Mouse (Mus musculus) hindbrain, postnatal 0 days (tissue): Measurements from ENCODE around the gene Gm10663. TPM values are rescaled to one million over a fixed set of nuclear protein-coding genes. Genes with fewer than 3 reads are reported as not detected.
A peak's percentile ranks its signal among the peaks of the same experiment; 100 is the strongest.

Source experiments
- ATAC-seq: fragments of 200-750 bp; cut with Nextera tagmentation; 2 replicates; pipeline ENCODE4 v1.8.0; 2017; ENCODE audit warnings: mild to moderate bottlenecking, moderate TSS enrichment, moderate library complexity
- DNase-seq: peaks from one replicate; pipeline ENCODE4 v3.0.0-alpha.2; 2015; ENCODE audit warnings: low spot score
- H3K27ac ChIP-seq: fragments of 300-500 bp; sonication (generic); 2 replicates; pipeline ENCODE4 v1.5.1; 2014; ENCODE audit warnings: mild to moderate bottlenecking
- H3K27me3 ChIP-seq: fragments of 300-500 bp; sonication (generic); 2 replicates; pipeline ENCODE4 v1.6.1; 2014; ENCODE audit warnings: low read length, mixed read lengths; ENCODE audit not compliant: insufficient read depth
- H3K36me3 ChIP-seq: fragments of 300-500 bp; sonication (generic); 2 replicates; pipeline ENCODE4 v1.6.1; 2014; ENCODE audit warnings: low read length, mixed read lengths; ENCODE audit not compliant: insufficient read depth
- H3K4me1 ChIP-seq: fragments of 300-500 bp; sonication (generic); 2 replicates; pipeline ENCODE4 v1.6.1; 2014; ENCODE audit warnings: antibody characterized with exemption, low read length, mixed read lengths; ENCODE audit not compliant: insufficient read depth
- H3K4me2 ChIP-seq: fragments of 300-500 bp; sonication (generic); 2 replicates; pipeline ENCODE4 v1.6.1; 2014; ENCODE audit warnings: low read depth, mild to moderate bottlenecking, low read length, moderate library complexity, mixed read lengths
- H3K4me3 ChIP-seq: fragments of 300-500 bp; sonication (generic); 2 replicates; pipeline ENCODE4 v1.5.1; 2014; ENCODE audit warnings: low read length
- H3K9ac ChIP-seq: fragments of 300-500 bp; sonication (generic); replicated peaks from 2 replicates; pipeline ENCODE4 v1.6.1; 2014; ENCODE audit warnings: mild to moderate bottlenecking, low read length, moderate library complexity, mixed read lengths
- H3K9me3 ChIP-seq: fragments of 300-500 bp; sonication (generic); 2 replicates; pipeline ENCODE4 v1.6.1; 2016; ENCODE audit warnings: low read length, mixed read lengths
- CTCF ChIP-seq: IDR thresholded peaks from 2 replicates; pipeline ENCODE4 v1.5.1; 2016; ENCODE audit warnings: antibody characterized with exemption, control low read depth, low read depth
- WGBS: fragments of 180-500 bp; shearing (Covaris S2); extraction: QIAGEN DNeasy Blood & Tissue Kit; methylation state at CpG from one replicate; pipeline ENCODE4 v1.1.7; 2014; 5-methylcytosine and 5-hydroxymethylcytosine counted together
- polyA plus RNA-seq: library from polyadenylated mRNA; unstranded; fragments of >200 nt; fragmentation: Nextera tagmentation; extraction: Ambion mirVana; gene quantifications from 2 replicates; pipeline ENCODE4 v1.2.1, GENCODE M21; 2015
- total RNA-seq: library from RNA; depleted of rRNA; stranded (reverse); fragments of >200 nt; gene quantifications from 2 replicates; pipeline ENCODE4 v1.2.3, GENCODE M21; 2014

The Gm10663 gene
- total and polyA plus RNA-seq, 2 experiments from 2014 or later = not detected

GRCm38 (mm10) chr8:65070996-65071395, 3.8 kb upstream of the Gm10663 start:
- Histone ChIP-seq H3K9ac (no peak overlapping the region), H3K36me3 (no peaks in the 10 kb centered on the region), H3K4me3 (no peak overlapping the region), H3K4me1 (no peaks in the 10 kb centered on the region), H3K27me3 (no peaks in the 10 kb centered on the region), H3K9me3 (no peaks in the 10 kb centered on the region), H3K27ac (no peak overlapping the region), H3K4me2 (no peak overlapping the region)
- no peak for TF ChIP-seq CTCF
- DNase-seq (no peak), ATAC-seq (no peak)
- 78% methylated on average over 4 of the region's 4 CpGs for WGBS

GRCm38 (mm10) chr8:65080731-65081130, 5.9 kb downstream of the Gm10663 start:
- TF ChIP-seq CTCF = no peak
- Histone ChIP-seq H3K4me3 (no peak overlapping the region), H3K4me2 (no peak overlapping the region), H3K27me3 (no peaks in the 10 kb centered on the region), H3K9ac (no peak overlapping the region), H3K36me3 (no peaks in the 10 kb centered on the region), H3K4me1 (no peaks in the 10 kb centered on the region), H3K27ac (no peak overlapping the region), H3K9me3 (no peaks in the 10 kb centered on the region)
- 77% methylated on average over 9 of the region's 9 CpGs for WGBS
- no peak for ATAC-seq
- DNase-seq = no peak

GRCm38 (mm10) chr8:65085680-65086079, 10.8 kb downstream of the Gm10663 start:
- Histone ChIP-seq H3K36me3 (no peaks in the 10 kb centered on the region), H3K4me3 (no peak overlapping the region), H3K9ac (no peak overlapping the region), H3K9me3 (no peaks in the 10 kb centered on the region), H3K27ac (no peak overlapping the region), H3K4me2 (no peak overlapping the region), H3K27me3 (no peaks in the 10 kb centered on the region), H3K4me1 (no peaks in the 10 kb centered on the region)
- WGBS = 74% methylated on average over 2 of the region's 2 CpGs
- ATAC-seq (no peak), DNase-seq (no peak)
- TF ChIP-seq CTCF = peak; percentile 22

- Histone ChIP-seq H3K27ac (no peak overlapping the region), H3K9ac (no peak overlapping the region), H3K4me3 (no peak overlapping the region), H3K4me1 (no peaks in the 10 kb centered on the region), H3K27me3 (no peaks in the 10 kb centered on the region), H3K36me3 (no peaks in the 10 kb centered on the region), H3K9me3 (no peaks in the 10 kb centered on the region), H3K4me2 (no peak overlapping the region)
- ATAC-seq (no peak), DNase-seq (no peak)
- 58% methylated on average over 8 of the region's 8 CpGs for WGBS
- TF ChIP-seq CTCF = no peak
Observed at GRCm38 (mm10) chr8:65087711-65088110, 12.9 kb downstream of the Gm10663 start.

GRCm38 (mm10) chr8:65088120-65088519, 13.3 kb downstream of the Gm10663 start:
- no peak for DNase-seq
- Histone ChIP-seq H3K9ac (no peak overlapping the region), H3K36me3 (no peaks in the 10 kb centered on the region), H3K27me3 (no peaks in the 10 kb centered on the region), H3K4me1 (no peaks in the 10 kb centered on the region), H3K4me3 (no peak overlapping the region), H3K4me2 (no peak overlapping the region), H3K9me3 (no peaks in the 10 kb centered on the region), H3K27ac (no peak overlapping the region)
- no peak for ATAC-seq
- no peak for TF ChIP-seq CTCF
- WGBS = 93% methylated on average over 12 of the region's 12 CpGs

- Histone ChIP-seq H3K4me3 (no peak overlapping the region), H3K36me3 (no peaks in the 10 kb centered on the region), H3K4me1 (no peaks in the 10 kb centered on the region), H3K27me3 (no peaks in the 10 kb centered on the region), H3K9ac (no peak overlapping the region), H3K9me3 (no peaks in the 10 kb centered on the region), H3K4me2 (no peak overlapping the region), H3K27ac (no peak overlapping the region)
- no peak for ATAC-seq
- no peak for DNase-seq
- no peak for TF ChIP-seq CTCF
- WGBS = 65% methylated on average over 7 of the region's 7 CpGs
Observed at GRCm38 (mm10) chr8:65089781-65090180, 14.9 kb downstream of the Gm10663 start.

GRCm38 (mm10) chr8:65097760-65098415, 23.1 kb downstream of the Gm10663 start:
- ATAC-seq = no peak
- Histone ChIP-seq H3K36me3 (no peaks in the 10 kb centered on the region), H3K9me3 (no peaks in the 10 kb centered on the region), H3K4me2 (no peak overlapping the region), H3K27me3 (no peaks in the 10 kb centered on the region), H3K4me1 (no peaks in the 10 kb centered on the region), H3K27ac (no peak overlapping the region), H3K9ac (no peak overlapping the region), H3K4me3 (no peak overlapping the region)
- WGBS = 56% methylated on average over 7 of the region's 7 CpGs
- no peak for DNase-seq
- no peak for TF ChIP-seq CTCF
